ENCODE assay signal across 8 mouse cellular contexts in genomic region chr2:152436983-152437860, GRCm38 (mm10). TPM values are rescaled to one million over a fixed set of nuclear protein-coding genes. Genes with fewer than 3 reads are reported as not detected.
DNase-seq lines count a peak whose midpoint lies in the region; ATAC-seq lines count a peak whose summit lies in the region.

No protein-coding gene starts in this region.

- ATAC-seq in intestine, embryonic 16.5 days, result peak; percentile 82

- no peaks in the 10 kb centered on the region for H3K9me3 ChIP-seq in intestine, embryonic 16.5 days (ENCODE audit: control insufficient read depth, low read length)
- no peaks in the 10 kb centered on the region for H3K9me3 ChIP-seq in midbrain, embryonic 10.5 days (replicated peaks)

- H3K27ac ChIP-seq in intestine, embryonic 16.5 days (ENCODE audit: low read length), result no peak overlapping the region
- peak overlapping the region; percentile 81 for H3K27ac ChIP-seq in midbrain, embryonic 10.5 days (replicated peaks)

- WGBS in intestine, embryonic 16.5 days, result 4% methylated on average over 23 of the region's 23 CpGs
- WGBS in midbrain, embryonic 10.5 days, result 2% methylated on average over 23 of the region's 23 CpGs

- peaks cover 4% of the 10 kb centered on the region; the same call in 1 of the 2 replicates for H3K4me1 ChIP-seq in intestine, embryonic 16.5 days (ENCODE audit: control insufficient read depth, insufficient read depth, low read length)
- H3K4me1 ChIP-seq in midbrain, embryonic 10.5 days, result peaks cover 15% of the 10 kb centered on the region

- H3K4me2 ChIP-seq in intestine, embryonic 16.5 days (ENCODE audit: low read depth, low read length), result peak overlapping the region; percentile 64

- H3K36me3 ChIP-seq in intestine, embryonic 16.5 days (ENCODE audit: control insufficient read depth, insufficient read depth, low read length), result no peaks in the 10 kb centered on the region
- no peaks in the 10 kb centered on the region for H3K36me3 ChIP-seq in midbrain, embryonic 10.5 days

- H3K4me3 ChIP-seq in intestine, embryonic 16.5 days (ENCODE audit: low read length), result peak overlapping the region; percentile 41
- H3K4me3 ChIP-seq in midbrain, embryonic 10.5 days, result peak overlapping the region; percentile 53

- intact Hi-C loops in left cerebral cortex, postnatal 25 days (cut with DNase I), result loop anchor here (1.0 kb wide), 1 partner anchor 45 kb away; no protein-coding TSS in a partner anchor

- H3K27me3 ChIP-seq in intestine, embryonic 16.5 days (replicated peaks; ENCODE audit: control insufficient read depth, insufficient read depth, low read length), result no peaks in the 10 kb centered on the region
- H3K27me3 ChIP-seq in midbrain, embryonic 10.5 days (ENCODE audit: low read depth, poor library complexity, severe bottlenecking), result peaks cover 8% of the 10 kb centered on the region; the same call in 1 of the 2 replicates

- peak; percentile 80 for DNase-seq in adrenal gland, adult 8-10 months
- DNase-seq in embryo, embryonic 9.5 days (ENCODE audit: extremely low spot score), result peak; percentile 87
- peak; percentile 80 to 84 for DNase-seq in gastrocnemius, postnatal 4 days (ENCODE audit: low spot score in 2 of 2)
- peak; percentile 74 to 83 for DNase-seq in left cerebral cortex, postnatal 25 days (ENCODE audit: low spot score in 2 of 2)
- peak; percentile 86 for DNase-seq in midbrain, embryonic 10.5 days (ENCODE audit: low spot score)
- peak; percentile 97 for DNase-seq in right cerebral cortex, postnatal 4 days
- DNase-seq in yolk sac, embryonic 10.5 days (ENCODE audit: low spot score), result peak; percentile 71

- H3K9ac ChIP-seq in intestine, embryonic 16.5 days (ENCODE audit: low read depth, low read length), result peak overlapping the region; percentile 64

RNA-seq across cellular contexts. Expression of gene 6820408C15Rik, which starts 21.8 kb away (rescaled TPM):
- under 1 TPM; 0.32 to 0.51 (median 0.42) TPM for total RNA-seq in adrenal gland, adult 8-10 months (2022)
- under 1 TPM; 0.15 to 0.18 TPM for total RNA-seq in gastrocnemius, postnatal 4 days (2021)
- 0.54 and 0.79 TPM in 2 replicates for polyA plus RNA-seq in intestine, embryonic 16.5 days (2015; fragmentation: Nextera tagmentation; extraction: Ambion mirVana)
- 1 to 10 TPM; 2.1 to 2.2 TPM for total RNA-seq in left cerebral cortex, postnatal 25 days (2021)
- 0.99 and 1.2 TPM in 2 replicates for polyA plus RNA-seq in midbrain, embryonic 10.5 days (2016; fragmentation: Nextera tagmentation; extraction: Ambion mirVana)

RNA-seq across cellular contexts. Expression of gene Zcchc3, which starts 22.4 kb away (rescaled TPM):
- 10 to 100 TPM in 1 of 4 experiments, 1 to 10 TPM in 3; 7.9 to 11.2 (median 9.2) TPM for total RNA-seq in adrenal gland, adult 8-10 months (2022)
- 10 to 100 TPM; 12.3 to 13.6 TPM for total RNA-seq in gastrocnemius, postnatal 4 days (2021)
- polyA plus RNA-seq in intestine, embryonic 16.5 days (2015; fragmentation: Nextera tagmentation; extraction: Ambion mirVana), result 20.7 and 21.2 TPM in 2 replicates
- 1 to 10 TPM; 9.5 to 9.9 TPM for total RNA-seq in left cerebral cortex, postnatal 25 days (2021)
- 47.7 and 49.8 TPM in 2 replicates for polyA plus RNA-seq in midbrain, embryonic 10.5 days (2016; fragmentation: Nextera tagmentation; extraction: Ambion mirVana)

RNA-seq across cellular contexts. Expression of gene Defb23, which starts 27.2 kb away (rescaled TPM):
- not detected for total RNA-seq in adrenal gland, adult 8-10 months (2022)
- total RNA-seq in gastrocnemius, postnatal 4 days (2021), result not detected
- polyA plus RNA-seq in intestine, embryonic 16.5 days (2015; fragmentation: Nextera tagmentation; extraction: Ambion mirVana), result not detected in 2 replicates
- not detected for total RNA-seq in left cerebral cortex, postnatal 25 days (2021)
- not detected in 2 replicates for polyA plus RNA-seq in midbrain, embryonic 10.5 days (2016; fragmentation: Nextera tagmentation; extraction: Ambion mirVana)

RNA-seq across cellular contexts. Expression of gene Sox12, which starts 39.4 kb away (rescaled TPM):
- 10 to 100 TPM in 3 of 4 experiments, 1 to 10 TPM in 1; 9.9 to 16.8 (median 12.6) TPM for total RNA-seq in adrenal gland, adult 8-10 months (2022)
- total RNA-seq in gastrocnemius, postnatal 4 days (2021), result 10 to 100 TPM; 17.6 TPM
- polyA plus RNA-seq in intestine, embryonic 16.5 days (2015; fragmentation: Nextera tagmentation; extraction: Ambion mirVana), result 3.5 and 3.6 TPM in 2 replicates
- 10 to 100 TPM; 14.0 to 15.6 TPM for total RNA-seq in left cerebral cortex, postnatal 25 days (2021)
- 8.6 and 9.2 TPM in 2 replicates for polyA plus RNA-seq in midbrain, embryonic 10.5 days (2016; fragmentation: Nextera tagmentation; extraction: Ambion mirVana)

RNA-seq across cellular contexts. Expression of gene Defb20, which starts 39.6 kb away (rescaled TPM):
- not detected for total RNA-seq in adrenal gland, adult 8-10 months (2022)
- not detected for total RNA-seq in gastrocnemius, postnatal 4 days (2021)
- polyA plus RNA-seq in intestine, embryonic 16.5 days (2015; fragmentation: Nextera tagmentation; extraction: Ambion mirVana), result not detected in 2 replicates
- total RNA-seq in left cerebral cortex, postnatal 25 days (2021), result not detected
- polyA plus RNA-seq in midbrain, embryonic 10.5 days (2016; fragmentation: Nextera tagmentation; extraction: Ambion mirVana), result not detected in 2 replicates
